Mouse (Mus musculus) heart, embryonic 15.5 days (tissue): Measurements from ENCODE around the gene Fam192a. TPM values are rescaled to one million over a fixed set of nuclear protein-coding genes. Genes with fewer than 3 reads are reported as not detected.
A peak's percentile ranks its signal among the peaks of the same experiment; 100 is the strongest.

Experiments
- ATAC-seq: fragments of 200-750 bp; cut with Nextera tagmentation; replicated peaks from 2 replicates; pipeline ENCODE4 v1.8.0; 2017; ENCODE audit warnings: low read depth, moderate TSS enrichment; ENCODE audit not compliant: insufficient number of reproducible peaks, insufficient read depth, low FRiP score
- H3K27ac ChIP-seq: fragments of 300-500 bp; sonication (generic); 2 replicates; pipeline ENCODE4 v1.5.1; 2015; ENCODE audit warnings: mild to moderate bottlenecking, inconsistent platforms
- H3K27me3 ChIP-seq: fragments of 300-500 bp; sonication (generic); 2 replicates; pipeline ENCODE4 v1.6.1; 2015; ENCODE audit warnings: inconsistent platforms
- H3K36me3 ChIP-seq: fragments of 300-500 bp; sonication (generic); 2 replicates; pipeline ENCODE4 v1.6.1; 2015; ENCODE audit warnings: mild to moderate bottlenecking, inconsistent platforms
- H3K4me1 ChIP-seq: fragments of 300-500 bp; sonication (generic); replicated peaks from 2 replicates; pipeline ENCODE4 v1.6.1; 2015; ENCODE audit warnings: inconsistent platforms
- H3K4me2 ChIP-seq: fragments of 300-500 bp; sonication (generic); 2 replicates; pipeline ENCODE4 v1.6.1; 2015; ENCODE audit warnings: inconsistent platforms, mild to moderate bottlenecking, moderate library complexity
- H3K4me3 ChIP-seq: fragments of 300-500 bp; sonication (generic); 2 replicates; pipeline ENCODE4 v1.5.1; 2015; ENCODE audit warnings: mild to moderate bottlenecking, inconsistent platforms
- H3K9ac ChIP-seq: fragments of 300-500 bp; sonication (generic); 2 replicates; pipeline ENCODE4 v1.6.1; 2015; ENCODE audit warnings: mild to moderate bottlenecking, inconsistent platforms
- H3K9me3 ChIP-seq: fragments of 300-500 bp; sonication (generic); replicated peaks from 2 replicates; pipeline ENCODE4 v1.6.1; 2016; ENCODE audit warnings: inconsistent platforms
- WGBS: fragments of 180-500 bp; shearing (Covaris S2); methylation state at CpG from one replicate; pipeline ENCODE4 v1.1.7; 2015; ENCODE audit warnings: mixed read lengths; 5-methylcytosine and 5-hydroxymethylcytosine counted together
- polyA plus RNA-seq: library from polyadenylated mRNA; unstranded; fragments of >200 nt; fragmentation: Nextera tagmentation; extraction: Ambion mirVana; gene quantifications from 2 replicates; pipeline ENCODE4 v1.2.1, GENCODE M21; 2015

Fam192a gene
- polyA plus RNA-seq, result 33.6 and 35.2 TPM in 2 replicates

- H3K4me2 ChIP-seq, result peak within 1 kb of the TSS; percentile 92
- ATAC-seq, result peak; percentile 99
- peaks cover 17% of the 10 kb centered on the region for H3K4me1 ChIP-seq
- H3K9ac ChIP-seq, result peak within 1 kb of the TSS; percentile 97
- WGBS, result under 1% methylated on average over 55 of the region's 55 CpGs
- peak within 1 kb of the TSS; percentile 94 for H3K27ac ChIP-seq
- H3K4me3 ChIP-seq, result peak within 1 kb of the TSS; percentile 97
- no peaks in the 10 kb centered on the region for H3K27me3 ChIP-seq
- no peaks in the 10 kb centered on the region for H3K36me3 ChIP-seq
- H3K9me3 ChIP-seq, result no peaks in the 10 kb centered on the region
These were observed at the start of gene Fam192a, which contains the start of gene Rspry1 for GRCm38 (mm10) chr8:94601607-94602385. TSS of gene Fam192a (minus strand) at chr8:94601997. TSS of gene Rspry1 (plus strand) at chr8:94601937.

- H3K4me3 ChIP-seq, result no peak overlapping the region
- no peak overlapping the region for H3K4me2 ChIP-seq
- WGBS, result 59% methylated on average over 3 of the region's 3 CpGs
- H3K36me3 ChIP-seq, result peaks cover 65% of the 10 kb centered on the region
- no peak for ATAC-seq
- H3K27ac ChIP-seq, result no peak overlapping the region
- H3K4me1 ChIP-seq, result no peaks in the 10 kb centered on the region
- H3K9ac ChIP-seq, result no peak overlapping the region
- no peaks in the 10 kb centered on the region for H3K9me3 ChIP-seq
- H3K27me3 ChIP-seq, result no peaks in the 10 kb centered on the region
These were observed 47.7 kb upstream of the Fam192a start for GRCm38 (mm10) chr8:94649496-94649895.

- no peak for ATAC-seq
- Histone ChIP-seq H3K4me3 (no peak overlapping the region), H3K9ac (no peak overlapping the region), H3K4me2 (no peak overlapping the region), H3K36me3 (peaks cover 60% of the 10 kb centered on the region), H3K27me3 (no peaks in the 10 kb centered on the region), H3K27ac (no peak overlapping the region), H3K4me1 (no peaks in the 10 kb centered on the region), H3K9me3 (no peaks in the 10 kb centered on the region)
- 86% methylated on average over 3 of the region's 3 CpGs for WGBS
These were observed 44.4 kb upstream of the Fam192a start for GRCm38 (mm10) chr8:94646165-94646564.

GRCm38 (mm10) chr8:94645202-94645601 is 43.4 kb upstream of the Fam192a start:
- no peak overlapping the region for H3K4me3 ChIP-seq
- no peak overlapping the region for H3K9ac ChIP-seq
- H3K27ac ChIP-seq, result no peak overlapping the region
- no peaks in the 10 kb centered on the region for H3K27me3 ChIP-seq
- WGBS, result 44% methylated on average over 1 of the region's 1 CpGs
- H3K4me2 ChIP-seq, result no peak overlapping the region
- no peaks in the 10 kb centered on the region for H3K9me3 ChIP-seq
- peaks cover 68% of the 10 kb centered on the region for H3K36me3 ChIP-seq
- ATAC-seq, result no peak
- H3K4me1 ChIP-seq, result no peaks in the 10 kb centered on the region

GRCm38 (mm10) chr8:94641938-94642337 is 40.1 kb upstream of the Fam192a start:
- Histone ChIP-seq H3K9me3 (no peaks in the 10 kb centered on the region), H3K4me1 (no peaks in the 10 kb centered on the region), H3K27ac (no peak overlapping the region), H3K27me3 (no peaks in the 10 kb centered on the region), H3K4me3 (no peak overlapping the region), H3K9ac (no peak overlapping the region), H3K36me3 (peaks cover 79% of the 10 kb centered on the region), H3K4me2 (no peak overlapping the region)
- ATAC-seq, result no peak
- WGBS, result 94% methylated on average over 3 of the region's 3 CpGs

- H3K4me2 ChIP-seq, result no peak overlapping the region
- H3K27me3 ChIP-seq, result no peaks in the 10 kb centered on the region
- peaks cover 79% of the 10 kb centered on the region for H3K36me3 ChIP-seq
- no peak overlapping the region for H3K9ac ChIP-seq
- ATAC-seq, result no peak
- no peaks in the 10 kb centered on the region for H3K9me3 ChIP-seq
- no peak overlapping the region for H3K27ac ChIP-seq
- no peaks in the 10 kb centered on the region for H3K4me1 ChIP-seq
- no peak overlapping the region for H3K4me3 ChIP-seq
- WGBS, result 71% methylated on average over 2 of the region's 2 CpGs
These were observed 39.4 kb upstream of the Fam192a start for GRCm38 (mm10) chr8:94641183-94641582.

GRCm38 (mm10) chr8:94634211-94634610 is 32.4 kb upstream of the Fam192a start:
- no peaks in the 10 kb centered on the region for H3K9me3 ChIP-seq
- no peak overlapping the region for H3K9ac ChIP-seq
- ATAC-seq, result no peak
- no peak overlapping the region for H3K4me3 ChIP-seq
- H3K4me2 ChIP-seq, result no peak overlapping the region
- H3K27me3 ChIP-seq, result no peaks in the 10 kb centered on the region
- H3K36me3 ChIP-seq, result peaks cover 74% of the 10 kb centered on the region
- H3K4me1 ChIP-seq, result no peaks in the 10 kb centered on the region
- no peak overlapping the region for H3K27ac ChIP-seq

GRCm38 (mm10) chr8:94633564-94634194 is 31.9 kb upstream of the Fam192a start:
- ATAC-seq, result no peak
- no peak overlapping the region for H3K4me3 ChIP-seq
- no peak overlapping the region for H3K4me2 ChIP-seq
- 87% methylated on average over 2 of the region's 2 CpGs for WGBS
- peaks cover 71% of the 10 kb centered on the region for H3K36me3 ChIP-seq
- H3K27ac ChIP-seq, result no peak overlapping the region
- no peak overlapping the region for H3K9ac ChIP-seq
- H3K9me3 ChIP-seq, result no peaks in the 10 kb centered on the region
- H3K27me3 ChIP-seq, result no peaks in the 10 kb centered on the region
- H3K4me1 ChIP-seq, result no peaks in the 10 kb centered on the region

GRCm38 (mm10) chr8:94624885-94625284 is 23.1 kb upstream of the Fam192a start:
- 86% methylated on average over 1 of the region's 1 CpGs for WGBS
- ATAC-seq, result no peak

GRCm38 (mm10) chr8:94607064-94607463 is 5.3 kb upstream of the Fam192a start:
- WGBS, result 91% methylated on average over 5 of the region's 5 CpGs
- no peak overlapping the region for H3K4me2 ChIP-seq
- no peak overlapping the region for H3K4me3 ChIP-seq
- H3K36me3 ChIP-seq, result no peaks in the 10 kb centered on the region
- H3K9ac ChIP-seq, result no peak overlapping the region
- H3K9me3 ChIP-seq, result no peaks in the 10 kb centered on the region
- H3K27ac ChIP-seq, result no peak overlapping the region
- no peaks in the 10 kb centered on the region for H3K27me3 ChIP-seq
- peaks cover 8% of the 10 kb centered on the region for H3K4me1 ChIP-seq
- no peak for ATAC-seq

More at GRCm38 (mm10) chr8:94624885-94625284, 23.1 kb upstream of the Fam192a start:
- Histone ChIP-seq H3K9ac (no peak overlapping the region), H3K9me3 (no peaks in the 10 kb centered on the region), H3K27me3 (no peaks in the 10 kb centered on the region), H3K4me2 (no peak overlapping the region), H3K4me3 (no peak overlapping the region), H3K36me3 (peaks cover 17% of the 10 kb centered on the region), H3K27ac (no peak overlapping the region), H3K4me1 (no peaks in the 10 kb centered on the region)

- WGBS, result 84% methylated on average over 2 of the region's 2 CpGs
- Histone ChIP-seq H3K4me1 (peaks cover 17% of the 10 kb centered on the region), H3K9me3 (no peaks in the 10 kb centered on the region), H3K27me3 (no peaks in the 10 kb centered on the region), H3K9ac (no peak overlapping the region), H3K4me3 (no peak overlapping the region), H3K4me2 (no peak overlapping the region), H3K27ac (no peak overlapping the region), H3K36me3 (no peaks in the 10 kb centered on the region)
- no peak for ATAC-seq
These were observed 2.2 kb upstream of the Fam192a start for GRCm38 (mm10) chr8:94604030-94604429.
